ENCODE assay signal across 25 mouse cellular contexts in genomic region chr1:41243000-41243399, GRCm38 (mm10).
A peak's percentile ranks its signal among the peaks of the same experiment; 100 is the strongest.
DNase-seq lines count a peak whose midpoint lies in the region; ATAC-seq and TF ChIP-seq lines count a peak whose summit lies in the region.
"Had no signal": no experiment of that assay in that cellular context is flagged by ENCODE, and none has a peak within 500 bp of the region (broad histone marks: within the 10 kb centered on the region; RNA-seq: fewer than 3 reads in every experiment).

No protein-coding gene starts in this region.

- H3K9ac ChIP-seq in hindbrain, embryonic 11.5 days (ENCODE audit: low read depth, low read length) = no peak overlapping the region
- H3K9ac ChIP-seq in hindbrain, embryonic 14.5 days = no peak overlapping the region
- H3K9ac ChIP-seq in midbrain, postnatal 0 days (replicated peaks; ENCODE audit: low read length, poor library complexity, severe bottlenecking) = no peak overlapping the region
- H3K9ac ChIP-seq in hindbrain, postnatal 0 days (replicated peaks; ENCODE audit: low read length) = no peak overlapping the region
- no peak overlapping the region for H3K9ac ChIP-seq in neural tube, embryonic 14.5 days (replicated peaks; ENCODE audit: low read depth, low read length)
- H3K9ac ChIP-seq: forebrain, embryonic 12.5 days; hindbrain, embryonic 15.5 days; intestine, embryonic 15.5 days; liver, embryonic 12.5 days; liver, postnatal 0 days; stomach, embryonic 15.5 days had no signal

- WGBS in hindbrain, embryonic 11.5 days = 54% methylated on average over 6 of the region's 6 CpGs
- WGBS in hindbrain, embryonic 14.5 days = 36% methylated on average over 6 of the region's 6 CpGs
- WGBS in midbrain, postnatal 0 days = 50% methylated on average over 6 of the region's 6 CpGs
- 81% methylated on average over 6 of the region's 6 CpGs for WGBS in midbrain, embryonic 10.5 days
- 37% methylated on average over 6 of the region's 6 CpGs for WGBS in hindbrain, postnatal 0 days
- 34% methylated on average over 6 of the region's 6 CpGs for whole genome bisulfite sequencing in neural tube, embryonic 14.5 days

- H3K4me2 ChIP-seq in hindbrain, embryonic 11.5 days (replicated peaks; ENCODE audit: low read depth, low read length) = no peak overlapping the region
- no peak overlapping the region for H3K4me2 ChIP-seq in hindbrain, embryonic 14.5 days (replicated peaks)
- no peak overlapping the region for H3K4me2 ChIP-seq in midbrain, postnatal 0 days (ENCODE audit: low read depth, low read length, poor library complexity, severe bottlenecking)
- no peak overlapping the region for H3K4me2 ChIP-seq in hindbrain, postnatal 0 days (ENCODE audit: low read depth, low read length)
- no peak overlapping the region for H3K4me2 ChIP-seq in neural tube, embryonic 14.5 days (ENCODE audit: low read depth, low read length)
- H3K4me2 ChIP-seq: forebrain, embryonic 12.5 days; hindbrain, embryonic 15.5 days; intestine, embryonic 15.5 days; liver, embryonic 12.5 days; stomach, embryonic 15.5 days had no signal

- TF ChIP-seq CTCF in midbrain, postnatal 0 days (IDR thresholded peaks at IDR 0.05) = no peak
- TF ChIP-seq CTCF in hindbrain, postnatal 0 days (IDR thresholded peaks at IDR 0.05; ENCODE audit: low read depth) = no peak

- H3K27ac ChIP-seq in hindbrain, embryonic 11.5 days (ENCODE audit: low read depth, low read length) = no peak overlapping the region
- H3K27ac ChIP-seq in hindbrain, embryonic 14.5 days = no peak overlapping the region
- H3K27ac ChIP-seq in midbrain, postnatal 0 days (ENCODE audit: low read depth, low read length) = no peak overlapping the region
- H3K27ac ChIP-seq in midbrain, embryonic 10.5 days (replicated peaks) = no peak overlapping the region
- no peak overlapping the region for H3K27ac ChIP-seq in hindbrain, postnatal 0 days
- H3K27ac ChIP-seq in neural tube, embryonic 14.5 days (ENCODE audit: low read depth, low read length) = no peak overlapping the region
- H3K27ac ChIP-seq: forebrain, embryonic 12.5 days; hindbrain, embryonic 15.5 days; intestine, embryonic 15.5 days; layer of hippocampus, adult 2 months; left cerebral cortex, adult 2 months; liver, embryonic 12.5 days; stomach, embryonic 15.5 days had no signal

- no peaks in the 10 kb centered on the region for H3K4me1 ChIP-seq in hindbrain, embryonic 11.5 days (replicated peaks; ENCODE audit: control insufficient read depth, insufficient read depth, low read length)
- 0 out of 2 replicates have a peak, but pooled peaks cover 3% of the 10 kb centered on the region for H3K4me1 ChIP-seq in hindbrain, embryonic 14.5 days (replicated peaks; ENCODE audit: control insufficient read depth, insufficient read depth, low read length)
- H3K4me1 ChIP-seq in midbrain, postnatal 0 days (ENCODE audit: insufficient read depth, low read length) = no peaks in the 10 kb centered on the region
- no peaks in the 10 kb centered on the region; the same call in 1 of the 2 replicates for H3K4me1 ChIP-seq in midbrain, embryonic 10.5 days
- no peaks in the 10 kb centered on the region for H3K4me1 ChIP-seq in hindbrain, postnatal 0 days (ENCODE audit: insufficient read depth, low read length)
- no peaks in the 10 kb centered on the region for H3K4me1 ChIP-seq in neural tube, embryonic 14.5 days (ENCODE audit: control insufficient read depth, insufficient read depth, low read length)
- H3K4me1 ChIP-seq: forebrain, embryonic 12.5 days; hindbrain, embryonic 15.5 days; intestine, embryonic 15.5 days; liver, embryonic 12.5 days; stomach, embryonic 15.5 days had no signal

- H3K36me3 ChIP-seq in hindbrain, embryonic 11.5 days (ENCODE audit: control insufficient read depth, insufficient read depth, low read length) = no peaks in the 10 kb centered on the region
- H3K36me3 ChIP-seq in hindbrain, embryonic 14.5 days (replicated peaks; ENCODE audit: control insufficient read depth, insufficient read depth) = no peaks in the 10 kb centered on the region
- H3K36me3 ChIP-seq in midbrain, postnatal 0 days (ENCODE audit: insufficient read depth, low read length) = no peaks in the 10 kb centered on the region
- H3K36me3 ChIP-seq in midbrain, embryonic 10.5 days = no peaks in the 10 kb centered on the region
- H3K36me3 ChIP-seq in hindbrain, postnatal 0 days (ENCODE audit: insufficient read depth, low read length) = no peaks in the 10 kb centered on the region
- no peaks in the 10 kb centered on the region for H3K36me3 ChIP-seq in neural tube, embryonic 14.5 days (ENCODE audit: control insufficient read depth, insufficient read depth, low read length)
- H3K36me3 ChIP-seq: forebrain, embryonic 12.5 days; hindbrain, embryonic 15.5 days; intestine, embryonic 15.5 days; liver, embryonic 12.5 days; stomach, embryonic 15.5 days had no signal

- no peak overlapping the region for H3K4me3 ChIP-seq in hindbrain, embryonic 11.5 days (ENCODE audit: low read depth, low read length)
- H3K4me3 ChIP-seq in hindbrain, embryonic 14.5 days (replicated peaks; ENCODE audit: low read length) = no peak overlapping the region
- H3K4me3 ChIP-seq in midbrain, postnatal 0 days (ENCODE audit: low read depth, low read length) = no peak overlapping the region
- H3K4me3 ChIP-seq in midbrain, embryonic 10.5 days = no peak overlapping the region
- no peak overlapping the region for H3K4me3 ChIP-seq in hindbrain, postnatal 0 days (ENCODE audit: low read length)
- no peak overlapping the region for H3K4me3 ChIP-seq in neural tube, embryonic 14.5 days (ENCODE audit: low read depth, low read length)
- H3K4me3 ChIP-seq: forebrain, embryonic 12.5 days; hindbrain, embryonic 15.5 days; intestine, embryonic 15.5 days; layer of hippocampus, adult 2 months; left cerebral cortex, adult 2 months; liver, embryonic 12.5 days; myocyte; stomach, embryonic 15.5 days had no signal

- peak; percentile 69 for ATAC-seq in hindbrain, embryonic 11.5 days (ENCODE audit: low FRiP score)
- no peak for ATAC-seq in hindbrain, embryonic 14.5 days (ENCODE audit: low FRiP score)
- no peak for ATAC-seq in midbrain, postnatal 0 days (ENCODE audit: low FRiP score)
- no peak for ATAC-seq in hindbrain, postnatal 0 days
- ATAC-seq in neural tube, embryonic 14.5 days (ENCODE audit: low read depth) = peak; percentile 61; the same call in 1 of the 2 replicates
- ATAC-seq: intestine, embryonic 15.5 days; liver, embryonic 12.5 days; liver, postnatal 0 days; midbrain, embryonic 16.5 days had no signal

- peak; percentile 38 for DNase-seq in hindbrain, embryonic 11.5 days (ENCODE audit: low spot score)
- no peak for DNase-seq in hindbrain, embryonic 14.5 days (ENCODE audit: low spot score)
- peak; percentile 22 for DNase-seq in midbrain, postnatal 0 days (ENCODE audit: low spot score)
- no peak for DNase-seq in midbrain, embryonic 10.5 days (ENCODE audit: low spot score)
- DNase-seq in hindbrain, postnatal 0 days (ENCODE audit: low spot score) = peak; percentile 35
- DNase-seq: adrenal gland, postnatal 25 days; B cell, adult 2 months; cerebellum, adult 18-20 months; gastrocnemius, postnatal 14 days; heart, postnatal 14 days; kidney, adult 2 months; kidney, postnatal 36 days; liver, postnatal 0 days; lung, postnatal 36 days; right cerebral cortex, postnatal 25 days had no signal

- no peaks in the 10 kb centered on the region for H3K9me3 ChIP-seq in hindbrain, embryonic 11.5 days (ENCODE audit: control insufficient read depth, low read length)
- no peaks in the 10 kb centered on the region for H3K9me3 ChIP-seq in hindbrain, embryonic 14.5 days (ENCODE audit: control insufficient read depth, low read length)
- no peaks in the 10 kb centered on the region for H3K9me3 ChIP-seq in midbrain, postnatal 0 days (ENCODE audit: low read length)
- H3K9me3 ChIP-seq in midbrain, embryonic 10.5 days (replicated peaks) = no peaks in the 10 kb centered on the region
- H3K9me3 ChIP-seq in hindbrain, postnatal 0 days (ENCODE audit: low read length) = no peaks in the 10 kb centered on the region
- no peaks in the 10 kb centered on the region for H3K9me3 ChIP-seq in neural tube, embryonic 14.5 days (ENCODE audit: control insufficient read depth, low read length)
- H3K9me3 ChIP-seq: forebrain, embryonic 12.5 days; hindbrain, embryonic 15.5 days; intestine, embryonic 15.5 days; liver, embryonic 12.5 days; stomach, embryonic 15.5 days had no signal

- H3K27me3 ChIP-seq in hindbrain, embryonic 11.5 days (ENCODE audit: control insufficient read depth, insufficient read depth, low read length) = no peaks in the 10 kb centered on the region
- no peaks in the 10 kb centered on the region for H3K27me3 ChIP-seq in hindbrain, embryonic 14.5 days (ENCODE audit: control insufficient read depth, insufficient read depth, low read length)
- no peaks in the 10 kb centered on the region for H3K27me3 ChIP-seq in midbrain, postnatal 0 days (ENCODE audit: insufficient read depth, low read length)
- H3K27me3 ChIP-seq in midbrain, embryonic 10.5 days (ENCODE audit: low read depth, poor library complexity, severe bottlenecking) = no peaks in the 10 kb centered on the region
- H3K27me3 ChIP-seq in hindbrain, postnatal 0 days (ENCODE audit: insufficient read depth, low read length) = no peaks in the 10 kb centered on the region
- H3K27me3 ChIP-seq in neural tube, embryonic 14.5 days (ENCODE audit: control insufficient read depth, insufficient read depth, low read length) = no peaks in the 10 kb centered on the region
- H3K27me3 ChIP-seq: forebrain, embryonic 12.5 days; hindbrain, embryonic 15.5 days; intestine, embryonic 15.5 days; liver, embryonic 12.5 days; stomach, embryonic 15.5 days had no signal

Comparison
In these comparisons a context has a peak if more than half of its experiments do, and no peak if none do; other contexts are left out.
1. ATAC-seq: peak in hindbrain, embryonic 11.5 days (single experiment) and neural tube, embryonic 14.5 days (single experiment); none in hindbrain, embryonic 14.5 days (single experiment), midbrain, postnatal 0 days (single experiment) and hindbrain, postnatal 0 days (single experiment).
2. DNase-seq: peak in hindbrain, embryonic 11.5 days (single experiment), midbrain, postnatal 0 days (single experiment) and hindbrain, postnatal 0 days (single experiment); none in hindbrain, embryonic 14.5 days (single experiment) and midbrain, embryonic 10.5 days (single experiment).